Mouse (Mus musculus): ENCODE results near the gene Atxn7l3.

DNA sequence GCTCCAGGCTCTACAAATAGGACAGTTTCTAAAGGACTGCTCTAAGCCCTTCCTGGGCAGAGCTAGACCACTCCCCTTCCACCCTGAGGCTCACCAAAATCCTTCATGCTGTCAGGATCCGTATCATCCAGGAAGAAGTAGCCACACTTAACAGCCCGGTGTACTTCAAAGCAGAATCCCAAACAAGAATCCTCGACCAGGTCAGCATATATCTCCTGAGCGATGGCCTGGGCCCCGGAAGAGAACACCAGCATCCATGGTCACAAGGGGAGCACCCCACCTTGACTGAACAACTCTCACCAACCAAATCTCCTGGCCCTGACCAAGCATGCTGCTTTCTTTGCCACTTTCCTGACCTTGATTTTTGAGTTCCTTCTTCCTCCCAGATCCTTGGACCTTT lies 2.0 kb downstream of the Atxn7l3 start:
- TF ChIP-seq CTCF (IDR thresholded peaks at IDR 0.05; ENCODE audit: low read depth) (no peak), EP300 (IDR thresholded peaks at IDR 0.05; ENCODE audit: low read depth) (no peak)

Measured in liver, postnatal 0 days (tissue).